Mouse (Mus musculus) G1E (cell line): ENCODE measurements at regions not wholly inside any gene's neighbourhood (a gene's known extent, or its start where the extent isn't known, plus 50 kb on each side); places are given as distances from the start of the nearest gene placed in this dataset.

Experiments used
- CTCF ChIP-seq: IDR thresholded peaks from 2 replicates; pipeline ENCODE4 v1.5.1; 2012; ENCODE audit warnings: low read depth, low read length, inconsistent platforms, mixed read lengths
- GATA1 ChIP-seq: IDR thresholded peaks from 2 replicates; pipeline ENCODE4 v1.6.1; 2012; ENCODE audit warnings: borderline replicate concordance, low read length, inconsistent platforms, mixed read lengths
- GATA2 ChIP-seq: IDR thresholded peaks from 2 replicates; pipeline ENCODE4 v1.6.1; 2012; ENCODE audit warnings: low read depth, low read length, inconsistent platforms, borderline replicate concordance
- POLR2AphosphoS5 ChIP-seq: IDR thresholded peaks from 2 replicates; pipeline ENCODE4 v1.6.1; 2012; ENCODE audit warnings: low read depth, low read length, inconsistent platforms; ENCODE audit not compliant: insufficient replicate concordance

DNA sequence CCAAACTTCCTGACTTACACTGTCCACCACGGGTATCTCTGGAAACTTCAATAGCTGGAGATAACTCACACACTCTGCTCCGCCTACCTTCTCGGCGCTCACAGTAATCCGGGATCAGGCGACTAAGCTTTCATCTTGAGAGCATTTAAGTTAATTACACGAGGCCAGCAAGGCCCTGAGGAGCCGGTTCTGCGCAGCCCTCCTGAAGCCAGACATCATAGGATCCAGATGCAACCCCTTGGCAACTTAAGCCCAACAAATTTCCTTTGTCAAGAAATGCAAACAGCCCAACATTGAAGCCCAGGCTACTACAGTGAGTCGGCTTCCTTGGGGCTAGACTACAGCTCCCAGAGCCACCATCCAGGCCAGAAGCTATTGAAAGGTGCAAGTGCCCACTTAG, 69.9 kb upstream of the Stx18 start:
- TF ChIP-seq CTCF, result no peak
- no peak for TF ChIP-seq GATA1
- no peak for TF ChIP-seq POLR2AphosphoS5
- no peak for TF ChIP-seq GATA2
